Mouse (Mus musculus): Measurements from ENCODE around the gene Chd1l.
A peak's percentile ranks its signal among the peaks of the same experiment; 100 is the strongest.

DNA sequence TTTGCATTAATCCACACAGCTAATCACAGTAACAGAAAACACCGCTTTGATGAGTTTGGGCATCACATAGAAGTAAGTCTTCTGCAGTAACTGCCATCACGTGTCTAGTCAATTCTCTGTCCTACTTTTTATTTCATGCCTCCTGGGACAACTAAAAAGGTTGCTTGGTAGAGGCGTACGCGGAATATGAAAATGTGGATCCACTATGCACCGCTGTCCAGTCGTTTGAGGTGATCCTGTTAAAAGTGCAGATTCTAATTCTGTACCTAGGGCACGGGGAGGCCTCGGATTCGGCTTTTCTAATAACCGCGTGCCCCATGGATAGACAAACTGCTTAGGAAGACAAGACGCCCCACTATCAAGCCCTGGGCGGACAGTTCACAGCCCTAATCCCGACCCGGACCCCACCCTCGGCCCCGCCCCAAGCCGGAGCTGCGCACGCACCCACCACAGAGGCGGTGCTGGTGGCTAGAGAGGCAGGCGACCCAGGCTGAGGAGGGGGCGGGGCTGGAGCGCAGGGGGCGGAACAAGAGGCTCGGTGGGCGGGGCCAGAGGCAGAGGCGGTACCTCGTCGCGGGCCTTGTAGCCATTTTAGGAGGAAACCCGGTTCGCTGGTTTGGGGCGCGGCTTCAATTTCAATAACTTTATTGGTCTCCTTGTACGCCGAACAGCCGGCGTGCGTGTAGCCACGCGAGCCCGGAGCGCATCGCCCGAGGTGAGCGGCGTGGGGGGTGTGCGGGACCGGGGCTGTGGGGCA lies 47.8 kb upstream of the Chd1l start, which contains the start of gene Prkab2:
- TF ChIP-seq CTCF (IDR thresholded peaks at IDR 0.05; ENCODE audit: low read depth, low read length) (no peak), POLR2A (IDR thresholded peaks at IDR 0.05; ENCODE audit: extremely low read depth, insufficient read depth, low read length) (0 out of 2 replicates have a peak, but pooled peaks have one; percentile 41)

Data from liver, adult 2 months (tissue).